Comparison of ENCODE assay signal across 15 mouse cellular contexts in genomic region chr1:157036779-157037178, GRCm38 (mm10).
DNase-seq lines count a peak whose midpoint lies in the region; ATAC-seq and TF ChIP-seq lines count a peak whose summit lies in the region.
"Had no signal": no experiment of that assay in that cellular context is flagged by ENCODE, and none has a peak within 500 bp of the region (broad histone marks: within the 10 kb centered on the region; RNA-seq: fewer than 3 reads in every experiment).

No protein-coding gene starts in this region.

- H3K27me3 ChIP-seq in kidney, postnatal 0 days (ENCODE audit: insufficient read depth, low read length) = no peaks in the 10 kb centered on the region
- no peaks in the 10 kb centered on the region for H3K27me3 ChIP-seq in hindbrain, embryonic 14.5 days (ENCODE audit: control insufficient read depth, insufficient read depth, low read length)
- H3K27me3 ChIP-seq: limb, embryonic 12.5 days; neural tube, embryonic 12.5 days had no signal

- no peaks in the 10 kb centered on the region for H3K36me3 ChIP-seq in kidney, postnatal 0 days (ENCODE audit: insufficient read depth, low read length)
- no peaks in the 10 kb centered on the region for H3K36me3 ChIP-seq in hindbrain, embryonic 14.5 days (replicated peaks; ENCODE audit: control insufficient read depth, insufficient read depth)
- H3K36me3 ChIP-seq: limb, embryonic 12.5 days; neural tube, embryonic 12.5 days had no signal

- H3K4me1 ChIP-seq in kidney, postnatal 0 days (replicated peaks; ENCODE audit: insufficient read depth, low read length) = 0 out of 2 replicates have a peak, but pooled peaks cover 11% of the 10 kb centered on the region
- peaks cover 32% of the 10 kb centered on the region for H3K4me1 ChIP-seq in hindbrain, embryonic 14.5 days (replicated peaks; ENCODE audit: control insufficient read depth, insufficient read depth, low read length)

- no peak overlapping the region for H3K27ac ChIP-seq in kidney, postnatal 0 days
- peak overlapping the region; percentile 17; the same call in 1 of the 2 replicates for H3K27ac ChIP-seq in hindbrain, embryonic 14.5 days
- H3K27ac ChIP-seq: limb, embryonic 12.5 days; neural tube, embryonic 12.5 days had no signal

- no peak overlapping the region for H3K4me3 ChIP-seq in kidney, postnatal 0 days (replicated peaks; ENCODE audit: low read depth, low read length)
- no peak overlapping the region for H3K4me3 ChIP-seq in hindbrain, embryonic 14.5 days (replicated peaks; ENCODE audit: low read length)
- H3K4me3 ChIP-seq: limb, embryonic 12.5 days; neural tube, embryonic 12.5 days had no signal

- ATAC-seq in kidney, postnatal 0 days (replicated peaks; ENCODE audit: low FRiP score, low read depth) = no peak
- peak; percentile 39; the same call in 1 of the 2 replicates for ATAC-seq in hindbrain, embryonic 14.5 days (ENCODE audit: low FRiP score)

- WGBS in kidney, postnatal 0 days = 46% methylated on average over 4 of the region's 4 CpGs
- 12% methylated on average over 4 of the region's 4 CpGs for WGBS in hindbrain, embryonic 14.5 days

- no peak overlapping the region for H3K4me2 ChIP-seq in kidney, postnatal 0 days (ENCODE audit: low read length)
- no peak overlapping the region for H3K4me2 ChIP-seq in hindbrain, embryonic 14.5 days (replicated peaks)
- H3K4me2 ChIP-seq: heart, embryonic 11.5 days; limb, embryonic 12.5 days; neural tube, embryonic 12.5 days had no signal

- H3K9ac ChIP-seq in kidney, postnatal 0 days (ENCODE audit: low read depth, low read length) = no peak overlapping the region
- H3K9ac ChIP-seq in hindbrain, embryonic 14.5 days = no peak overlapping the region
- H3K9ac ChIP-seq: limb, embryonic 12.5 days; neural tube, embryonic 12.5 days had no signal

- no peaks in the 10 kb centered on the region for H3K9me3 ChIP-seq in kidney, postnatal 0 days (replicated peaks; ENCODE audit: low read length)
- H3K9me3 ChIP-seq in hindbrain, embryonic 14.5 days (ENCODE audit: control insufficient read depth, low read length) = no peaks in the 10 kb centered on the region
- H3K9me3 ChIP-seq: limb, embryonic 12.5 days; neural tube, embryonic 12.5 days had no signal

- TF ChIP-seq CTCF in kidney, postnatal 0 days (IDR thresholded peaks at IDR 0.05; ENCODE audit: low read depth) = no peak

- DNase-seq in kidney, postnatal 0 days (ENCODE audit: low spot score) = peak; percentile 19
- DNase-seq in kidney, adult 18-20 months = no peak
- peak; percentile 24 for DNase-seq in thymus, postnatal 14 days
- DNase-seq in thymus, postnatal 10 days (ENCODE audit: low spot score in 2 of 2) = no peak
- no peak for DNase-seq in hindbrain, embryonic 14.5 days (ENCODE audit: low spot score)
- DNase-seq in testis, postnatal 10 days (ENCODE audit: low spot score) = peak; percentile 33
- no peak for DNase-seq in cerebellum, adult 11 months
- DNase-seq in gastrocnemius, postnatal 4 days (ENCODE audit: low spot score in 2 of 2) = no peak
- DNase-seq: embryo, embryonic 11 days; kidney, adult 11 months; layer of hippocampus, adult 9-11 months; right cerebral cortex, postnatal 14 days had no signal

Comparison
In these comparisons a context has a peak if more than half of its experiments do, and no peak if none do; other contexts are left out.
1. DNase-seq: peak in kidney, postnatal 0 days (single experiment), thymus, postnatal 14 days (single experiment) and testis, postnatal 10 days (single experiment); none in kidney, adult 18-20 months (single experiment), thymus, postnatal 10 days (0 of 2), hindbrain, embryonic 14.5 days (single experiment), cerebellum, adult 11 months (single experiment) and gastrocnemius, postnatal 4 days (0 of 2).